Mouse (Mus musculus) activated CD4-positive, CD25-positive, alpha-beta regulatory T cell, adult 4 months (primary cell): ENCODE measurements around the gene Dgkg. TPM values are rescaled to one million over a fixed set of nuclear protein-coding genes. Genes with fewer than 3 reads are reported as not detected.

Experiments
- ATAC-seq: one replicate; pipeline ENCODE4 v1.8.0; 2017
- polyA plus RNA-seq, 2 experiments: library from polyadenylated mRNA; unstranded; fragments of 100-300 nt; shearing (Covaris generic); gene quantifications; one replicate each; pipeline ENCODE4 v1.2.1; 2017

Gene Dgkg
- polyA plus RNA-seq, 2 experiments from 2014 or later, result 0.46 to 0.57 TPM

GRCm38 (mm10) chr16:22593907-22594306 is 63.1 kb downstream of the Dgkg start:
- no peak for ATAC-seq

DNA sequence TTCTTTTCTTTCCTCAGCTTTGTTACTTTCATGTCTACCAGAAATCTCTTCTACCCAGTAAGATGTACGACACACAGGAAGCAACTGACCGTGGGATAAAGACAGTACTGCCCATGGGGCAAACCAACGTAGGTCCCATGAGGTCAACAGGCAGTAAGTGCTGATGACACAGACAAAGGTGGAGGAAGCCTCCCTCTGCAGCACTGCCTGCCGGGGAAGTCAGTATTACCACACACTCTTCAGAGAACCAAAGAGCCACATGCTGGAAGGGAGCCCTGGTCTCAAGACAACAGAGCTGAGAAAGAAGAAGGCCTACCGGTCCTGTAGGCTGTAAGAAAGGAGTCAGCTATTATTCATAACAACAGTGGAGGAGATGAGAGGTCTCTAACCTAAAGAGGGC is 67.4 kb downstream of the Dgkg start:
- no peak for ATAC-seq

- ATAC-seq, result no peak
Observed at GRCm38 (mm10) chr16:22586151-22586836, 70.7 kb downstream of the Dgkg start.

GRCm38 (mm10) chr16:22585523-22585922 is 71.5 kb downstream of the Dgkg start:
- no peak for ATAC-seq

DNA sequence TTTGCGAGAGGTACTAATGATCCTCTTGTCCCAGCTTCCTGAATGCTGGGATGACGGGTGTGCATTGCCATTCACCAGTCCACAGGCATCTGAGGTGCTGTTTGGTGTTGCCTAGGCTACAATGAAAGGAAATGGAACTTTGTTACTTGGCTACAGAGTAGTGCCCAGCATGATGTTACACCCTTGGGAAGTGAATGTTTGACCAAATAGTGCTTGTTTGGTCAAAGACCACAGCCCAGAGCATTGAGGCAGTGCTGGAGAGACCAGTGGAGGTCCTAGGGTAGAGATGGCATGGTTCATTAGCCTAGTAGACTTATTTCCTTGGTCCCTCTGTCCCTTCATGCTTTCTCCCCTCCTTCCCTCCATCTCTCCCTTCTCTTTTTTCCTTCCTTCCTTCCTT is 73.6 kb downstream of the Dgkg start:
- ATAC-seq, result no peak

DNA sequence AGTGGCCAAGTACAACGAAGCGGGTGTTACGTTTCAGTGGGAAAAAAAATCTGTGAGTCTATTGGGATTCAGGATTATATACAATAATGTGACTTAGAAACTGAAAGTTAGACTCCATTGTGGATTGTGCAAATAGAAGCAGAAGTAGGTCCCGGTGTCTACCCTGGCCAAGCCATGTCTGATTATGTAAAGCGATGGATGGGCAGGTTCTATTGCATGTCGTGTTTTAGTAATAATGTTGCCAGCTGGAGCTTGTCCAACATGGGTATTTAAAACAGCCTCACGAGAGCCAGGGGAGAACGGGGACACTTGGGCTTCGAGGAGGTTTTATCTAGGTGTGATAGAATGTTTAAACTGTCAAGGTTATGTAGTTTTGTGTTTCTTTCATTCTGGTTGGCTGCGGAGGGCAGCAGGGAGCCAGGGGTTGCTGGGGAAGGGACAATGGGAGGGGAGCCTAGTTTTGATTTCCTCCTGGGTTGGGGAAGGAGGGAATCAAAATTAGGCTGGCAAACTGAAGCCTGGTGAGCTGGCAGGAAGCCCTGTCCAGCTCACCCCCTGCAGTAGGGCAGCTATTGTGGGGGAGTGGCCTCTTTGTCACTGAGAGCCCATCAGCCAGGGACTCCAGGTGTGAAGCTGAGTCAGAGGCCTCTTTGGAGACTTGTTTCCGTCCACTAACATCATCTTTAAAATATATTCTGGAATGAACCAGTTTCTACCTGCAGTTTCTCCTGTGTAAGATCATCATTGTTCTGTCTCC is 74.7 kb downstream of the Dgkg start:
- ATAC-seq, result no peak

DNA sequence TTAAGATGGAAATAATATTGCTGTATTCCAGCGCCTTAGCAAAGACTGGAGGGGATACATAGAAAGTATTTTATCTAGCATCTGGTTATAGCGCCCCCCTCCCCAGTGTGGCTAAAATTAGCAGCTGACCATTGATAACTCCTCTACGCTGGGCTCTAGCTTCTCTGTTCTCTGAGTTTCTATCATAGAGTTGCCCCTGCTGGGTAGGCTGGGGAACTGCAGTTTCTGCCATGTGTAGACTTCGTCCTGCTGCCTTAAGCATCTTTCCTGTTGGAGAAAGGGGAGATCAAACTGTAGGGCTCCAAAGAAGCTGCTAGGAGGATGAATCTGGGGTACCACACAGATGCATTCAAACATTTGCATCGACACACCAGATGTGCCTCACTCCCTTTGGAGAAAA is 76.9 kb downstream of the Dgkg start:
- no peak for ATAC-seq

- ATAC-seq, result no peak
Observed at GRCm38 (mm10) chr16:22578883-22579282, 78.1 kb downstream of the Dgkg start.

- no peak for ATAC-seq
Observed at GRCm38 (mm10) chr16:22577656-22578055, 79.4 kb downstream of the Dgkg start.

- ATAC-seq, result no peak
Observed at GRCm38 (mm10) chr16:22574164-22574563, 82.9 kb downstream of the Dgkg start.

DNA sequence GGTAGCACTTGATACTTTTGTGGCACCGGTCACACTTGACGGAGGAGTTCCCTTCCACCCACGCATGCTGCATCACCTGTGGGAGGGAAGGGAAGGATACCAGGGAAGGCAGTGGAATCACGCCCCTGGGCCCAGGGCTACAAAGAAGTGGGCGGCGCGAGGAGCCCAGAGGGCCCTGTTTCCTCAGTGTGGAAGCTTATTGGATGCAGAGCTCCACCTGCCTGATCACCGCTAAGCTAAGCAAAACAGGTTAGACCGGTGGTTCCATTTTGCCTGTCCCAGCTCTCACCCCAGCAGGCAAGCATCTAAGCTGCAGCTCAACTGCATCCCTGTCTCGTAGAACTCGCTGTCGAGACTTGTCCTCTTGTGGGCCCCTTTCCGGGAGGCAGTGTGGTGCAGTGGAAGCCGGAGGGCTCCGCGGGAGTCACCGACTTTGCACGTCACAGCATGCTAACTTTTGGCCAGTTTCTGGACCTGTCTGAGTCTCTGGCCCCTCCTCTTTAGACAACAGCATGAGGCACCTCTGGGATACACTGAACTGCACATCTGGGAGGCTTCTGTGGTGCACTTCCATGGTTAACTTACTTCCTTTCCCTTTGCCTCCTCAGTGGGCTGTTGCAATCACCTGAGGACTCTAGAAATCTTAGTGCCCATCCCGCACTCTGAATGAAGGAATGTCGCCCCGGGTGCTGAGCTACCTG is 84.2 kb downstream of the Dgkg start:
- no peak for ATAC-seq

DNA sequence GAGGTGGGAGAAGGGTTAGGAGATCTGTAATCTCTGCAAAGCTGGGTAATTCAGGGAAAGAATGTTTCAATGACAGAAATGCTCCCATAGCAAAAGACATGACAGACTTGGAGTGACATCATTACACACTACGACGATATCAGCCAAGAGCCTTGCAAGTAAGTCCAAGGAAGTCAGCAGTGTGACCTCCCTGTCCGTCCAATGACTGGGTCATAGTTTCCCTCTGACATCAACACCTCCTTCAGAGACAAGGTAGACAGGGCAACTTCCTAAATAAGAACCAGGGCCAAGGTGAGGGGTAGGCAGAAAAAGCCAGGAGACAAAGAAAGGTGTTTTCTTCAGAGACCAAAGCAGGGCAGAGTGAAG is 92.1 kb downstream of the Dgkg start:
- ATAC-seq, result no peak

- ATAC-seq, result no peak
Observed at GRCm38 (mm10) chr16:22564259-22564906, 92.6 kb downstream of the Dgkg start.

DNA sequence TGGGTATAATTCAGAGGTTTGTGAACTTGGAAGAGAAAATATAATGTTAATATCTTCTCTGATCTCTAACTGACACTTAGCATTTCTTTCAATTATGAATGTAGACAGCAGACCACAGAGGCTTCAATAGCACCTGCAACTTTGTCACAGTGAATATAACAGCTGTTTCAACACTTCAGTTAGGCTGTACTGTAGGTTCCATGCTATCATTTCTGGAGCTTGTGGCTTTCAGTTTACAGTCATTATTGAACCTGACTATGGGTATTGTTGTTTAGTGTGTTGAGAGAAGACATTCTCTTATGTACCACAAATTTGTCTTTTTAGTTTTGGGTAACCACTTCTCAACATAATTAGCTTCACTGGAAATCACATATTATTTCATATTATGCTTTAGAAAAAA is 93.4 kb downstream of the Dgkg start:
- ATAC-seq, result no peak

DNA sequence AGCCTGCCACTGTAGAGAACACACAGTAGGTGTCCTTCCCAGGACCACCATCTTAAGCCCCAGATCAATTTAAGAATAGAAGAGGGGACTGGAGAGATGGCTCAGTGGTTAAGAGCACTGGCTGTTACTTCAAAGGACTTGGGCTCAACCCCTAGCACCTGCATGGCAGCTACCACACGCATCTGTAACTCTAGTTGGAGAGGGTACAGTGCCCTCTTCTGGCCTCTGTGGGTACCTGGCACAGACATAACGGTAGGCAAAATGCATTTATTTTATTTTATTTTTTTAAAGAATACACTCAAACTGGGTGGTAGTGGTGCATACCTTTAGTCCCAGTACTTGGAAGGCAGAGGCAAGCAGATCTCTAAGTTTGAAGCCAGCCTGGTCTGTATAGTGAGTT is 102.0 kb downstream of the Dgkg start:
- peak; percentile 40 for ATAC-seq

- no peak for ATAC-seq
Observed at GRCm38 (mm10) chr16:22552351-22552750, 104.7 kb downstream of the Dgkg start.

- ATAC-seq, result no peak
Observed at GRCm38 (mm10) chr16:22551231-22552000, 105.6 kb downstream of the Dgkg start.

DNA sequence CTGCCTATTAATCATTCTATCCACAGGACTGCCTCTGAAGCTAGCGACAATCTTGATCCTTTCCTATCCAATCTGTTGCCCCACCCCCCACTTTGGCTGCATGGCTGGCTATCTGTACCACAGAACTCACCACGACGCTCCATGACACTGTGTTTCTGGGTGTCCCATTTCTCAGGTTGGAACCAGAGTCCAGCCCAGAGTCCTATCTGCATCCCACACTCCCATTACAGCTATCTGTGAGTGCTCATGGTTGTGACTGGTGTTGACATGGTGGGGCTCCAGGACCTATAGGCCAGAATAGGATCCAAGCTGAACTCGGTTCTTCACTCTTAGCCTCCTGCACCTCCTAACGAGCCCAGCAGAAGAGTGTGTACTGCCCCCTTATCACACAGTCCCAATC is 107.7 kb downstream of the Dgkg start:
- ATAC-seq, result no peak

DNA sequence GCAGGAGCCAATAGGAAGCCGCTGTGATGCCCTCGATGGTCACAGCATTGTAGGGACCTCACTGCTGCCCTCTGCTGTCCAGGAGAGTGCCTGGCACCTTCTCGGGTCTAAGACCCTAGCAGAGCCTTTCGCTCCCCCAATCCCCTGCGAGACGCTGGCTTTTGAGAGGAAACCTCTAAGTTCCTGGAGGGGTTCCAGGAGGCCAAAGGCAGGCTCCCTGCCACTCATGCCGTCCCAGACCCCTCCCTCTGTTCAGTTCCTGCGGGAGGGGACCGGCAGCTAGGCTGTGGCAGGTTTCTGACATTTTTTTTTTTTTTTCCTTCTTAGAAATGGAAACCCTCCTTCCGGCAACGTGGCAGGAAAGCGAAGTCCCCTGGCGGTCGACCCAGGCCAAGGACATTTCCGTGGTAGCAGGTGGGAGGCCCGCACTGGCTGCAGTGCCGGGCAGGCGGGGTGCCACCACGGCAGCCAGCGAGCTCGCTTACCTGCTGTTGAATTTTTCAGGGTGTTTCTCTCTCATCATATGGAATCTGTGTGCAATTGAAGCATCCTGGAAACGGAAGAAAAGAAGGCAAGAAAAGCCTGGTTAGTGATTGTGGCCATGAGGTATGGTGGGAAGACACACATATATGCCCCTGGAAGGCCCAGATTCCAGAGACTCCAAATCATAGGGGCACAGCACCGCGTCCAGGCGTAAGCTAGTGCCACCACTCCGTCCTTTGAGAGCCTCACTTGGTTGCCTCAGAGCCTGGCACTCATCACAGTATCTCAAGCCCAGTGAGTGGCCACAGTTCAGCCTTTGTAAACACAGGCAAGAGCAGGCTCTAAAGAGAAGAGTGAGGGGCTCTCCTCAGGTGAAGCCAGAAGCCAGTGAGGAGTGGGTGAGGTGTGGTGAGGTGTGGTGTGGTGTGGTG is 108.6 kb downstream of the Dgkg start:
- peak; percentile 72 for ATAC-seq

DNA sequence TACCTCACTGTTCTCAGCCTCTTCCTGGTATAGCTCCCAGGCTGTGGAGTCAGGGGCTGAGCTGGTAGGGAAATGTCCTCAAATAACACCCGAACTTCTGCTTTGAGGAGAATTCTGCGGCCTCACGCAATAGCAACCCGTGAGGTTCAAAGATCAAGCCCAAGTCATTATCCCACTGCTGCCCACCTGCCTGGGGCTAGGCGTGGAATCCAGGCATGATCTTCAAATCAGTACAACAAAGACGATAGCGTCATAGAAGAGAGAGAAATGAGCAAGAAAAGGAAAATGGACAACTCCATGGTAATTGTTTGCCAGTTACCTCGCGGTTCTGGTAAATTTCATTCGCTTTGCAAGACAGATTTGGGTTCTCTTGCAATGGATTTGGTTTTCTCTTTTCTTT is 109.3 kb downstream of the Dgkg start:
- no peak for ATAC-seq

DNA sequence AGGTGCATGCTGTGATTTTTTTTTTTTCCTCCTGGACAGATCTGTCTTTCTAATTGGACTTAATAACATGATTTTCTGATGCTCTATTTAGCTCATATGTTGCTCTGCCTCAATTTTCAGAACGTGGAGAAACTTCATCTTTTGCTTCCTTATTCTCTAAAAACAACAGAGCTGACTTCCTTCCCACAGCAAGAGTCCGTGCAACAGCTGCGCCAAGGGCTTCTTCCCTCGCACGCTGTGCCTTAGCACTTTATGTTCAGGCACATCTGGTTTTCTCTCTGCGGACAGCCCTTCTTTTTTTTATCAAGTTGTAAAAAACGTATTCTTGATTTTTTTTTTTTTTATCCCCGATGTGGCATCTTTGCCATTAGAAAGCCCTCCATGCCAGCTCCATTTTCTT is 111.2 kb downstream of the Dgkg start:
- ATAC-seq, result no peak
